Mouse (Mus musculus) kidney, adult 2 months (tissue): ENCODE measurements at regions not wholly inside any gene's neighbourhood (a gene's known extent, or its start where the extent isn't known, plus 50 kb on each side); places are given as distances from the start of the nearest gene placed in this dataset.
A peak's percentile ranks its signal among the peaks of the same experiment; 100 is the strongest.

Source experiments
- DNase-seq: peaks from one replicate; pipeline ENCODE4 v3.0.0; 2021
- H3K27ac ChIP-seq: fragments of 200-500 bp; 2 replicates; pipeline ENCODE4 v1.5.1; 2012; ENCODE audit warnings: low read depth, low read length, control low read depth, inconsistent platforms; ENCODE audit not compliant: insufficient read depth
- H3K27me3 ChIP-seq: fragments of 200-500 bp; replicated peaks from 2 replicates; pipeline ENCODE4 v1.6.1; 2012; ENCODE audit warnings: mild to moderate bottlenecking, moderate library complexity, low read length, inconsistent platforms; ENCODE audit not compliant: control insufficient read depth, insufficient read depth
- H3K36me3 ChIP-seq: fragments of 200-500 bp; 2 replicates; pipeline ENCODE4 v1.6.1; 2012; ENCODE audit warnings: mild to moderate bottlenecking, moderate library complexity, low read length, inconsistent platforms; ENCODE audit not compliant: control insufficient read depth, insufficient read depth
- H3K4me1 ChIP-seq: fragments of 200-500 bp; 2 replicates; pipeline ENCODE4 v1.6.1; 2011; ENCODE audit warnings: low read length; ENCODE audit not compliant: control insufficient read depth, insufficient read depth
- H3K4me3 ChIP-seq: fragments of 200-500 bp; 2 replicates; pipeline ENCODE4 v1.5.1; 2011; ENCODE audit warnings: mild to moderate bottlenecking, low read depth, low read length, control low read depth; ENCODE audit not compliant: insufficient read depth
- CTCF ChIP-seq: fragments of 200-500 bp; conservative IDR thresholded peaks from 2 replicates; pipeline ENCODE4 v1.5.1; 2011; ENCODE audit warnings: low read depth, mild to moderate bottlenecking, control low read depth, low read length, moderate library complexity, mixed read lengths; ENCODE audit not compliant: insufficient read depth, insufficient read length
- POLR2A ChIP-seq: fragments of 200-500 bp; IDR thresholded peaks from one replicate; pipeline ENCODE4 v1.6.1; 2011; ENCODE audit warnings: low read depth, low read length, control low read depth
- WGBS: fragments of 180-500 bp; shearing (Covaris S2); methylation state at CpG from one replicate; pipeline ENCODE4 v1.1.7; 2018; 5-methylcytosine and 5-hydroxymethylcytosine counted together

- WGBS, result 82% methylated on average over 3 of the region's 3 CpGs
- H3K36me3 ChIP-seq, result no peaks in the 10 kb centered on the region
- no peak overlapping the region for H3K27ac ChIP-seq
- no peaks in the 10 kb centered on the region for H3K4me1 ChIP-seq
- H3K4me3 ChIP-seq, result no peak overlapping the region
- TF ChIP-seq CTCF, result no peak
- TF ChIP-seq POLR2A, result no peak
- H3K27me3 ChIP-seq, result no peaks in the 10 kb centered on the region
- DNase-seq, result no peak
These were observed 306.6 kb downstream of the Slco6d1 start for GRCm38 (mm10) chr1:98727354-98728015.

GRCm38 (mm10) chr1:98748886-98749285 is 328.0 kb downstream of the Slco6d1 start:
- Histone ChIP-seq H3K4me1 (no peaks in the 10 kb centered on the region), H3K36me3 (no peaks in the 10 kb centered on the region), H3K27me3 (no peaks in the 10 kb centered on the region), H3K4me3 (no peak overlapping the region), H3K27ac (no peak overlapping the region)
- DNase-seq, result peak; percentile 5
- TF ChIP-seq CTCF (no peak), POLR2A (no peak)
- WGBS, result 2% methylated on average over 2 of the region's 2 CpGs

- no peaks in the 10 kb centered on the region for H3K27me3 ChIP-seq
- 83% methylated on average over 2 of the region's 2 CpGs for WGBS
- no peak overlapping the region for H3K4me3 ChIP-seq
- H3K27ac ChIP-seq, result no peak overlapping the region
- no peak for DNase-seq
- TF ChIP-seq CTCF, result no peak
- TF ChIP-seq POLR2A, result no peak
- no peaks in the 10 kb centered on the region for H3K4me1 ChIP-seq
- no peaks in the 10 kb centered on the region for H3K36me3 ChIP-seq
These were observed 367.6 kb downstream of the Slco6d1 start for GRCm38 (mm10) chr1:98788528-98788927.

- Histone ChIP-seq H3K27ac (no peak overlapping the region), H3K27me3 (no peaks in the 10 kb centered on the region), H3K4me3 (no peak overlapping the region), H3K36me3 (no peaks in the 10 kb centered on the region), H3K4me1 (no peaks in the 10 kb centered on the region)
- WGBS, result 90% methylated on average over 3 of the region's 3 CpGs
- TF ChIP-seq POLR2A (no peak), CTCF (no peak)
- DNase-seq, result no peak
These were observed 372.4 kb downstream of the Slco6d1 start for GRCm38 (mm10) chr1:98793320-98793719.

GRCm38 (mm10) chr1:98812543-98812942 is 391.6 kb downstream of the Slco6d1 start:
- no peak overlapping the region for H3K27ac ChIP-seq
- no peaks in the 10 kb centered on the region for H3K36me3 ChIP-seq
- H3K4me3 ChIP-seq, result no peak overlapping the region
- no peak for DNase-seq
- H3K4me1 ChIP-seq, result no peaks in the 10 kb centered on the region
- TF ChIP-seq POLR2A, result no peak
- no peak for TF ChIP-seq CTCF
- no peaks in the 10 kb centered on the region for H3K27me3 ChIP-seq

GRCm38 (mm10) chr1:98813990-98814389 is 393.1 kb downstream of the Slco6d1 start:
- no peaks in the 10 kb centered on the region for H3K27me3 ChIP-seq
- WGBS, result 88% methylated on average over 2 of the region's 2 CpGs
- TF ChIP-seq CTCF, result no peak
- H3K4me1 ChIP-seq, result no peaks in the 10 kb centered on the region
- H3K27ac ChIP-seq, result no peak overlapping the region
- no peak overlapping the region for H3K4me3 ChIP-seq
- DNase-seq, result no peak
- no peaks in the 10 kb centered on the region for H3K36me3 ChIP-seq

- Histone ChIP-seq H3K27me3 (no peaks in the 10 kb centered on the region), H3K4me1 (no peaks in the 10 kb centered on the region), H3K4me3 (no peak overlapping the region), H3K36me3 (no peaks in the 10 kb centered on the region), H3K27ac (no peak overlapping the region)
- TF ChIP-seq POLR2A, result no peak
- WGBS, result 77% methylated on average over 2 of the region's 2 CpGs
- no peak for DNase-seq
These were observed 397.2 kb downstream of the Slco6d1 start for GRCm38 (mm10) chr1:98818076-98818475.

GRCm38 (mm10) chr1:98860236-98860635 is 439.3 kb downstream of the Slco6d1 start:
- H3K27me3 ChIP-seq, result no peaks in the 10 kb centered on the region
- no peak for DNase-seq
- H3K27ac ChIP-seq, result no peak overlapping the region
- no peak overlapping the region for H3K4me3 ChIP-seq
- H3K4me1 ChIP-seq, result no peaks in the 10 kb centered on the region
- WGBS, result 85% methylated on average over 1 of the region's 1 CpGs
- TF ChIP-seq POLR2A, result no peak
- no peak for TF ChIP-seq CTCF
- H3K36me3 ChIP-seq, result no peaks in the 10 kb centered on the region
